Mouse (Mus musculus): ENCODE measurements around the gene Gm21915.

Gm21915 gene

DNA sequence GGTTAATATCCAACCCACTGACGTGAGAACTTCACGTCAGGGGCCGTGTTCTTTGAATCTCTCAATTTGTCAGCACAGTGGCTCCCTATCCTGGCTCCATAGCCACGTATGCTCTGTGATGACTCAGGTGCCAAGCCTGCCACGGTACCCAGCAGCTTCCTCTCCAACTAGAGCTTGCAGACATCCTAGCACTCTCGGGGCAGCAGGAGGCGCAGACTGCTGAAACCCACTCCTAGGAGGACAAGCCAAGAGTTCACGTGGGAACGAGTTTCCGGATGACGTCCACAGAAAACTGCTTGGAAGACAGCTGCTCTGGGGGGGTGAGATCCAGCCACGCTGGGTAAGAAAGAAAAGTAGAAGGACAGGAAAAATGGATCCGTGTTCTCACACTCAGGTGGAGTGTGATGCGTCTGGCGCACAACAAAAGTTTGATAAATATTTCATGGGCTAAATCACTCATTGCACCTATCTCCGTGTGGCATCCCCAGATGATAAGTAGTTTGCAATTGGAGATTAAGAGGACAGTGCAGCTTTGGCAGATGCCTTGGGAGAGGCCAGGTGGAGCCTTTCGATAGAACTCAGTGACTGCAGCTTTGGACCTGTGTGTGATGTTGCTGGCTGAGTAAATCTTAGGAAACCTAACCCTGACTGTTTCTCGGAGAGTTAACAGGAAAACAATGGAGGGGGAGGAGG, 46.9 kb downstream of the Gm21915 start:
- DNase-seq (ENCODE audit: low spot score), result no peak

DNA sequence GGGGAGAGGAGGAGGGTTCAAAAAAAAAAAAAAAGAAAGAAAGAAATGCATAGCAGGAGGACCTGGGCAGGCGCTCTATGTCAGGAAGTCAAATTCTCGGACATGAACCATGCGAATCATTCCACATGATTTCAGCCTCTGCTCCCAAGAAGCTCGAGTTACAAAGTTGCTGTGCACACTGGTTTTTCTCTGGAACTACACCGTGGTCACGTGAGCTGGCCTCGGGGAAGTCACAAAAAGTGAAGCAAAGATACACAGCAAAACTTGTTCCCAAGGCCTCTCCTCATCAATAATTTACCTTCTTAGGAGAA, 47.4 kb downstream of the Gm21915 start:
- no peak for DNase-seq (ENCODE audit: low spot score)

All from c-Kit-positive CD71-positive TER-119-positive erythroid progenitor cells, embryonic 14.5 days (primary cell).